In genomic region chr9:6668001-6668969, GRCm38 (mm10) we compare ENCODE assay signal across 8 mouse cellular contexts.
DNase-seq lines count a peak whose midpoint lies in the region; ATAC-seq lines count a peak whose summit lies in the region.

No protein-coding gene starts in this region.

- no peak overlapping the region for H3K27ac ChIP-seq in hindbrain, embryonic 13.5 days

- DNase-seq in ZHBTc4 (ENCODE audit: low read depth, low spot score), result peak; percentile 63
- peak; percentile 76 to 87 for DNase-seq in cerebellum, postnatal 25 days
- peak; percentile 49 to 59 for DNase-seq in frontal cortex, postnatal 25 days (ENCODE audit: low spot score in 2 of 2)
- peak; percentile 74 to 79 for DNase-seq in layer of hippocampus, postnatal 10 days (ENCODE audit: low spot score in 2 of 2)
- DNase-seq in lung, postnatal 25 days (ENCODE audit: low spot score), result peak; percentile 70
- DNase-seq in right cerebral cortex, adult 2 months (ENCODE audit: low spot score in 2 of 2), result peak; percentile 71 to 79
- DNase-seq in T-cell, adult 2 months (ENCODE audit: low spot score), result no peak

- H3K36me3 ChIP-seq in hindbrain, embryonic 13.5 days, result no peaks in the 10 kb centered on the region

- WGBS in hindbrain, embryonic 13.5 days, result 47% methylated on average over 14 of the region's 14 CpGs

- no peaks in the 10 kb centered on the region for H3K9me3 ChIP-seq in hindbrain, embryonic 13.5 days

- no peak overlapping the region for H3K4me3 ChIP-seq in hindbrain, embryonic 13.5 days

- H3K9ac ChIP-seq in hindbrain, embryonic 13.5 days, result no peak overlapping the region

- no peaks in the 10 kb centered on the region; the same call in 1 of the 2 replicates for H3K4me1 ChIP-seq in hindbrain, embryonic 13.5 days (replicated peaks)

- H3K27me3 ChIP-seq in hindbrain, embryonic 13.5 days, result no peaks in the 10 kb centered on the region

- ATAC-seq in hindbrain, embryonic 13.5 days (ENCODE audit: low FRiP score), result peak; percentile 92

- H3K4me2 ChIP-seq in hindbrain, embryonic 13.5 days, result peak overlapping the region; percentile 23; the same call in 1 of the 2 replicates
